Mouse (Mus musculus): ENCODE measurements around the gene Lipe.

GRCm38 (mm10) chr7:25367632-25368293 is 30.7 kb downstream of the Lipe start:
- no peak for TF ChIP-seq POLR2A (IDR thresholded peaks at IDR 0.05; ENCODE audit: extremely low read depth, insufficient read depth, low read length)
- TF ChIP-seq CTCF (IDR thresholded peaks at IDR 0.05; ENCODE audit: low read depth, low read length): peak; percentile 67
